Mouse (Mus musculus): ENCODE measurements around the gene Gm7075.

GRCm38 (mm10) chr10:63410162-63410956, 11.2 kb downstream of the Gm7075 start:
- TF ChIP-seq CTCF (IDR thresholded peaks at IDR 0.05; ENCODE audit: control insufficient read depth, insufficient read depth, insufficient read length) (no peak), MYOG (IDR thresholded peaks at IDR 0.05; ENCODE audit: control insufficient read depth, extremely low read depth, insufficient read length) (no peak)
